Mouse (Mus musculus) CD8-positive naive resting alpha-beta T cell, adult 57 days (primary cell): ENCODE data around the gene Thg1l. TPM values are rescaled to one million over a fixed set of nuclear protein-coding genes. Genes with fewer than 3 reads are reported as not detected.

Experiments used
- total RNA-seq: library from RNA; stranded (reverse); gene quantifications from one replicate; pipeline ENCODE4 v1.2.4, GENCODE M21; 2023

Gene Thg1l
- 7.7 TPM for total RNA-seq

DNA sequence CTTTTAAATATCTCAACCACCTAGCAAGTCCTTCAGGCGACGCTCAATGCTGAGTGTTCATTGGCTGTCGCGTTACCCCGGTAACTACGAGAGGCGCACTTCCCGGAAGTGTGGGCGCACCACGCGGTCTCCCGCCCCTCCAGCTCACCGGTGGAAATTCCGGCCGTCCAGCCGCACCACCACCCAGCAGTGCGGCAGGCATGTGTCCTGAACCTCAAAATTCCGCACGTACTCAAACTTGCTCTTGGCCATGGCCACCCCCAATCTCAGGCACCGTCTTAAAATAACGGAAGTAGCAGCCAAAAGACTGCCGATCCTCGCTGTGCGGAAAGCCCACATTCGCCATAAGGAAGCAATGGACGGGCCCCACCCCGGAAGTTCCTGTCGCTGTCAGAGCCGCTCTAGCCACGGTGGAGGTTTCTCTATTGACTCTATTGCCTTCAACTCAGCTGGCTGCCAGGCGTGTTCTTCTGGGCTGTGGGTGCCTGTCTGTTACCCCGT is at the start of gene Thg1l:
TSS of gene Thg1l (minus strand) at position 368 of the 501 bp plus-strand sequence.

DNA sequence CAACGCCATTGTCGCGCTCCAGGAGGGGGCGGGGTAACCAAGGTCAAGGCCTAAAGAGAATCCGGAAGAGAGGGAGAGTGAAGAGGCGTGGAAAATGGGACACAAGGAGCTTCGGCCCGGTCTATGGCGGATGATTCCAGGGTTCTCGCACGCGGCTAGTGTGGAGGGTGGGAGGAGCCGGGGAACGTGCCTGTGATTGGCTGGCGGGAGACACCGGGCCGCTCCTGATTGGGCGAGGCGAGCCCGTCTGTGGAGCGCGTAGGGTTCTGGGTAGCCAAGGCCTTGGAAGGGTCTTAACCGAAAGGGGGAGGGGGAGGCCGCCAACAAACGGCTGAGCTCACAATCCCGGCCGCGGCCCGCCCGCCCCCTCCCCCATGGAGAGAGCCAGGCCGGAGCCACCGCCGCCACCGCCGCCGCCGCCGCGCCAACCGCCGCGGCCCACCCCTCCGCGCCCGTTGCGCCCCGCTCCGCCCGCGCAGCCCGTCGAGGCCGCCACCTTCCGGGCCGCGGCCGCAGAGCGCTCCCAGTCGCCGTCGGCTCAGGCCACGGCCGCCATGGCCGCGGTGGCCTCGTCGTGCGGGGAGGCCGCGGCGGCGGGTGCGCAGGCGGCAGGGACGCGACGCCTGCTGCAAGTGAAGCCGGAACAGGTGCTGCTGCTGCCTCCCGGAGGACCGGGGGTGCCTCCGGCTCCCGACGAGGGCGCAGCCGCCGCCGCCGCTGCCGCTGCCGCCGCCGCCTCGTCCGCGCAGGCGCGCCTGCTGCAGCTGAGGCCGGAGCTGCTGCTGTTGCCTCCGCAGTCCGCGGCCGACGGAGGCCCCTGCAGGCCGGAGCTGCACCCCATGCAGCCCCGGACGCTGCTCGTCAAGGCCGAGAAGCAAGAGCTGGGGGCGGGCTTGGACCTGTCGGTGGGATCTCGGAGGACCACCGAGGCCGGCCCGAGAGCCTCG is 24.9 kb upstream of the Thg1l start, which contains the start of gene Sox30:
TSS of gene Sox30 (plus strand) at position 365 of the 947 bp plus-strand sequence.

DNA sequence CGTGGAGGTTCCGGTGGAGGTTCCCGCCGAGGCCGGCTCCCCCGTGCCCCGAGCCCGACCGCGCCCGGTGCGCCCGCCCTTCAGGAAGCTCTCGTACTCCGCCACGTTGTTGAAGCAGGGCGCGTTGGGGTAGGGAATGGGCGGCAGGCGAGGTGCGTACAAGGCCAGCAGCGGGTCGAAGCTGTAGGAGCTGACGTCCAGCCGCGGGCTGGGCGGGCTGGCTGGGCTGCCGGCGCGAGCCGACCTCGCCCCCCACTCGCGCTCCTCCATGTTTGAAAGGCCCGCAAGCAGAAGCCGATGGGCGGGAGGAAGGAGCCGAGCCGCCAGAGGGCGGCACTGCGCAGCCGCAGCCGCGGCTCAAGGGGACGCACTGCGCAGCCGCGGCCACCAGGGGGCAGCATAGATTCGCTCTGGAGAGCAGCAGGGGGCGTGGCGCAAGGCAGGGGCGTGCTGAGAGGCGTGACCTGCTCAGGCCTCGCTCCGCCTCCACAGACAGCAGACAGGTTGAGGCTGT is 10.6 kb downstream of the Thg1l start, which contains the start of gene Lsm11:
TSS of gene Lsm11 (minus strand) at position 293 of the 514 bp plus-strand sequence.

Other genes with a start within 250 kb of the Thg1l start
- gene Clint1, start 103.4 kb downstream of the Thg1l start, total RNA-seq, result 160 TPM
- gene Lsm11, start 10.6 kb downstream of the Thg1l start, total RNA-seq, result 6.5 TPM
- gene Sox30, start 24.8 kb upstream of the Thg1l start, total RNA-seq, result not detected
- 3.7 TPM for gene Gm12166, start 96.8 kb upstream of the Thg1l start, total RNA-seq
- gene Adam19, start 100.5 kb upstream of the Thg1l start, total RNA-seq, result 119 TPM
- 0.18 TPM for gene Nipal4, start 211.0 kb upstream of the Thg1l start, total RNA-seq